Mouse (Mus musculus): Measurements from ENCODE around the gene Pnkp. TPM values are rescaled to one million over a fixed set of nuclear protein-coding genes. Genes with fewer than 3 reads are reported as not detected.
"Not testable (repeated sequence)": the region's sequence is repeated elsewhere in the genome, so short reads cannot be mapped to it uniquely, and the experiment has no call there.

Pnkp gene
- total and polyA plus RNA-seq, 2 experiments from 2014 or later: 29.8 to 30.5 TPM

GRCm38 (mm10) chr7:44869697-44870528 lies 13.0 kb downstream of the Pnkp start, which contains the start of gene Ptov1:
Gene Ptov1 (minus strand): TSS chr7:44869788.
- DNase-seq (peak; percentile 98), ATAC-seq (peak; percentile 95)
- no peaks in the 10 kb centered on the region for H3K27me3 ChIP-seq (ENCODE audit: insufficient read depth, low read length)
- peaks cover 9% of the 10 kb centered on the region for H3K36me3 ChIP-seq (ENCODE audit: insufficient read depth)
- H3K4me1 ChIP-seq (ENCODE audit: insufficient read depth): peaks cover 18% of the 10 kb centered on the region
- 9% methylated on average over 29 of the region's 29 CpGs for WGBS
- H3K27ac ChIP-seq (ENCODE audit: low read depth, low read length): peak within 1 kb of the TSS; percentile 96
- H3K4me3 ChIP-seq (ENCODE audit: low read depth, low read length): peak within 1 kb of the TSS; percentile 82
- H3K4me2 ChIP-seq (ENCODE audit: low read depth): peak within 1 kb of the TSS; percentile 80
- peak within 1 kb of the TSS; percentile 99 for H3K9ac ChIP-seq
- no peaks in the 10 kb centered on the region for H3K9me3 ChIP-seq (ENCODE audit: low read length)
- TF ChIP-seq CTCF (IDR thresholded peaks at IDR 0.05; ENCODE audit: low read depth): peak; percentile 29

- no peak overlapping the region for H3K9ac ChIP-seq
- DNase-seq: no peak
- H3K27ac ChIP-seq (ENCODE audit: low read depth, low read length): peak overlapping the region; percentile 96
- peaks cover 18% of the 10 kb centered on the region for H3K4me1 ChIP-seq (ENCODE audit: insufficient read depth)
- peaks cover 3% of the 10 kb centered on the region; the same call in 1 of the 2 replicates for H3K36me3 ChIP-seq (ENCODE audit: insufficient read depth)
- peak overlapping the region; percentile 80 for H3K4me2 ChIP-seq (ENCODE audit: low read depth)
- 74% methylated on average over 6 of the region's 6 CpGs for WGBS
- H3K9me3 ChIP-seq (ENCODE audit: low read length): no peaks in the 10 kb centered on the region
- 0 out of 2 replicates have a peak overlapping the region, but pooled peaks have one; percentile 82 for H3K4me3 ChIP-seq (ENCODE audit: low read depth, low read length)
- no peak for ATAC-seq
- no peaks in the 10 kb centered on the region for H3K27me3 ChIP-seq (ENCODE audit: insufficient read depth, low read length)
- no peak for TF ChIP-seq CTCF (IDR thresholded peaks at IDR 0.05; ENCODE audit: low read depth)
These were observed 13.7 kb downstream of the Pnkp start for GRCm38 (mm10) chr7:44870614-44871013.

GRCm38 (mm10) chr7:44871181-44871580 lies 14.2 kb downstream of the Pnkp start:
- no peak overlapping the region for H3K27ac ChIP-seq (ENCODE audit: low read depth, low read length)
- DNase-seq (no peak), ATAC-seq (no peak)
- H3K4me2 ChIP-seq (ENCODE audit: low read depth): no peak overlapping the region
- TF ChIP-seq CTCF (IDR thresholded peaks at IDR 0.05; ENCODE audit: low read depth): no peak
- H3K4me1 ChIP-seq (ENCODE audit: insufficient read depth): peaks cover 18% of the 10 kb centered on the region
- H3K9me3 ChIP-seq (ENCODE audit: low read length): no peaks in the 10 kb centered on the region
- peaks cover 7% of the 10 kb centered on the region for H3K36me3 ChIP-seq (ENCODE audit: insufficient read depth)
- H3K9ac ChIP-seq: no peak overlapping the region
- H3K27me3 ChIP-seq (ENCODE audit: insufficient read depth, low read length): no peaks in the 10 kb centered on the region
- H3K4me3 ChIP-seq (ENCODE audit: low read depth, low read length): no peak overlapping the region
- WGBS: 11% methylated on average over 1 of the region's 1 CpGs

- TF ChIP-seq CTCF (IDR thresholded peaks at IDR 0.05; ENCODE audit: low read depth): 0 out of 2 replicates have a peak, but pooled peaks have one; percentile 16
- DNase-seq; H3K4me3 ChIP-seq (ENCODE audit: low read depth, low read length); H3K27me3 ChIP-seq (ENCODE audit: insufficient read depth, low read length); ATAC-seq; H3K9ac ChIP-seq; H3K27ac ChIP-seq (ENCODE audit: low read depth, low read length); H3K4me2 ChIP-seq (ENCODE audit: low read depth); H3K9me3 ChIP-seq (ENCODE audit: low read length): not testable (repeated sequence)
- Histone ChIP-seq H3K4me1 (ENCODE audit: insufficient read depth) (peaks cover 18% of the 10 kb centered on the region), H3K36me3 (ENCODE audit: insufficient read depth) (peaks cover 12% of the 10 kb centered on the region)
- WGBS: 96% methylated on average over 2 of the region's 2 CpGs
These were observed 14.8 kb downstream of the Pnkp start for GRCm38 (mm10) chr7:44871774-44872173.

- H3K9ac ChIP-seq: no peak overlapping the region
- no peaks in the 10 kb centered on the region for H3K4me1 ChIP-seq (ENCODE audit: insufficient read depth)
- peaks cover 70% of the 10 kb centered on the region for H3K36me3 ChIP-seq (ENCODE audit: insufficient read depth)
- no peak overlapping the region for H3K27ac ChIP-seq (ENCODE audit: low read depth, low read length)
- ATAC-seq (no peak), DNase-seq (no peak)
- no peak for TF ChIP-seq CTCF (IDR thresholded peaks at IDR 0.05; ENCODE audit: low read depth)
- 81% methylated on average over 14 of the region's 14 CpGs for WGBS
- no peak overlapping the region for H3K4me3 ChIP-seq (ENCODE audit: low read depth, low read length)
- no peak overlapping the region for H3K4me2 ChIP-seq (ENCODE audit: low read depth)
- H3K9me3 ChIP-seq (ENCODE audit: low read length): no peaks in the 10 kb centered on the region
- H3K27me3 ChIP-seq (ENCODE audit: insufficient read depth, low read length): no peaks in the 10 kb centered on the region
These were observed 20.9 kb downstream of the Pnkp start for GRCm38 (mm10) chr7:44877833-44878232.

- ATAC-seq: no peak
- Histone ChIP-seq H3K4me3 (ENCODE audit: low read depth, low read length) (no peak overlapping the region), H3K27me3 (ENCODE audit: insufficient read depth, low read length) (no peaks in the 10 kb centered on the region), H3K36me3 (ENCODE audit: insufficient read depth) (peaks cover 86% of the 10 kb centered on the region), H3K4me2 (ENCODE audit: low read depth) (no peak overlapping the region), H3K9ac (no peak overlapping the region), H3K4me1 (ENCODE audit: insufficient read depth) (no peaks in the 10 kb centered on the region), H3K27ac (ENCODE audit: low read depth, low read length) (no peak overlapping the region), H3K9me3 (ENCODE audit: low read length) (no peaks in the 10 kb centered on the region)
- WGBS: 96% methylated on average over 3 of the region's 3 CpGs
- no peak for DNase-seq
- TF ChIP-seq CTCF (IDR thresholded peaks at IDR 0.05; ENCODE audit: low read depth): no peak
These were observed 26.1 kb downstream of the Pnkp start for GRCm38 (mm10) chr7:44883036-44883435.

GRCm38 (mm10) chr7:44884637-44885036 lies 27.7 kb downstream of the Pnkp start:
- ATAC-seq (no peak), DNase-seq (no peak)
- peaks cover 78% of the 10 kb centered on the region for H3K36me3 ChIP-seq (ENCODE audit: insufficient read depth)
- no peak overlapping the region for H3K4me3 ChIP-seq (ENCODE audit: low read depth, low read length)
- no peaks in the 10 kb centered on the region for H3K27me3 ChIP-seq (ENCODE audit: insufficient read depth, low read length)
- no peak for TF ChIP-seq CTCF (IDR thresholded peaks at IDR 0.05; ENCODE audit: low read depth)
- H3K9me3 ChIP-seq (ENCODE audit: low read length): no peaks in the 10 kb centered on the region
- WGBS: 98% methylated on average over 5 of the region's 5 CpGs
- H3K9ac ChIP-seq: no peak overlapping the region
- no peak overlapping the region for H3K4me2 ChIP-seq (ENCODE audit: low read depth)
- H3K4me1 ChIP-seq (ENCODE audit: insufficient read depth): no peaks in the 10 kb centered on the region
- H3K27ac ChIP-seq (ENCODE audit: low read depth, low read length): no peak overlapping the region

Data from forebrain, postnatal 0 days (tissue).